14 mouse cellular contexts compared by ENCODE assay signal in genomic region chr4:59815121-59815810, GRCm38 (mm10). TPM values are rescaled to one million over a fixed set of nuclear protein-coding genes. Genes with fewer than 3 reads are reported as not detected.
DNase-seq lines count a peak whose midpoint lies in the region; ATAC-seq and TF ChIP-seq lines count a peak whose summit lies in the region.
"Had no signal": no experiment of that assay in that cellular context is flagged by ENCODE, and none has a peak within 500 bp of the region (broad histone marks: within the 10 kb centered on the region; RNA-seq: fewer than 3 reads in every experiment).

No protein-coding gene starts in this region.

- H3K79me2 ChIP-seq in CH12.LX (replicated peaks; ENCODE audit: control insufficient read depth, extremely low read depth, insufficient read depth, poor library complexity, severe bottlenecking) (peaks cover 6% of the 10 kb centered on the region; the same call in 1 of the 2 replicates), macrophage (ENCODE audit: inconsistent target) (peaks cover 98% of the 10 kb centered on the region)

- no peaks in the 10 kb centered on the region for H3K9me3 ChIP-seq in heart, embryonic 12.5 days (replicated peaks)
- H3K9me3 ChIP-seq in heart, embryonic 11.5 days (replicated peaks; ENCODE audit: control insufficient read depth, low read length) = no peaks in the 10 kb centered on the region
- peaks cover 4% of the 10 kb centered on the region for H3K9me3 ChIP-seq in CH12.LX (replicated peaks; ENCODE audit: low read length)
- H3K9me3 ChIP-seq in intestine, embryonic 16.5 days (ENCODE audit: control insufficient read depth, low read length) = no peaks in the 10 kb centered on the region
- no peaks in the 10 kb centered on the region for H3K9me3 ChIP-seq in forebrain, postnatal 0 days (ENCODE audit: low read length)
- H3K9me3 ChIP-seq: embryonic facial prominence, embryonic 15.5 days; hindbrain, embryonic 10.5 days; kidney, embryonic 15.5 days; liver, embryonic 15.5 days had no signal

- H3K4me3 ChIP-seq in heart, embryonic 12.5 days = no peak overlapping the region
- no peak overlapping the region for H3K4me3 ChIP-seq in heart, embryonic 11.5 days (ENCODE audit: low read depth, low read length)
- H3K4me3 ChIP-seq in CH12.LX (replicated peaks in 1 of 3; ENCODE audit: low read depth in 2 of 3, low read length in 2 of 3, poor library complexity in 1 of 3) (no peak overlapping the region), macrophage (ENCODE audit: inconsistent target) (no peak overlapping the region)
- H3K4me3 ChIP-seq in embryonic fibroblast, embryonic 13.5 days (ENCODE audit: insufficient read depth, low read length) = no peak overlapping the region
- H3K4me3 ChIP-seq in intestine, embryonic 16.5 days (ENCODE audit: low read length) = no peak overlapping the region
- H3K4me3 ChIP-seq in forebrain, postnatal 0 days (ENCODE audit: low read depth, low read length) = no peak overlapping the region
- H3K4me3 ChIP-seq: embryonic facial prominence, embryonic 15.5 days; hindbrain, embryonic 10.5 days; kidney, embryonic 15.5 days; left cerebral cortex, adult 2 months; liver, embryonic 15.5 days had no signal

- no peak overlapping the region for H3K27ac ChIP-seq in heart, embryonic 12.5 days (ENCODE audit: poor library complexity, severe bottlenecking)
- no peak overlapping the region for H3K27ac ChIP-seq in heart, embryonic 11.5 days (ENCODE audit: low read depth, low read length)
- peak overlapping the region; percentile 38 for H3K27ac ChIP-seq in CH12.LX (ENCODE audit: insufficient read depth, low read depth)
- H3K27ac ChIP-seq in embryonic fibroblast, embryonic 13.5 days (ENCODE audit: insufficient read depth, low read length) = peak overlapping the region; percentile 47
- H3K27ac ChIP-seq in macrophage = peak overlapping the region; percentile 66
- no peak overlapping the region for H3K27ac ChIP-seq in intestine, embryonic 16.5 days (ENCODE audit: low read length)
- H3K27ac ChIP-seq in forebrain, postnatal 0 days (ENCODE audit: low read depth, low read length) = no peak overlapping the region
- H3K27ac ChIP-seq: embryonic facial prominence, embryonic 15.5 days; hindbrain, embryonic 10.5 days; kidney, embryonic 15.5 days; left cerebral cortex, adult 2 months; liver, embryonic 15.5 days had no signal

- peak overlapping the region; percentile 12; the same call in 1 of the 2 replicates for H3K9ac ChIP-seq in heart, embryonic 12.5 days
- no peak overlapping the region for H3K9ac ChIP-seq in heart, embryonic 11.5 days (ENCODE audit: low read depth, low read length)
- 0 out of 2 replicates have a peak overlapping the region, but pooled peaks have one; percentile 14 for H3K9ac ChIP-seq in CH12.LX (ENCODE audit: insufficient read depth, low read depth)
- H3K9ac ChIP-seq in intestine, embryonic 16.5 days (ENCODE audit: low read depth, low read length) = no peak overlapping the region
- H3K9ac ChIP-seq in forebrain, postnatal 0 days = no peak overlapping the region
- H3K9ac ChIP-seq: embryonic facial prominence, embryonic 15.5 days; kidney, embryonic 15.5 days; liver, embryonic 15.5 days had no signal

- no peak for ATAC-seq in heart, embryonic 12.5 days (ENCODE audit: insufficient number of reproducible peaks, low FRiP score)
- no peak for ATAC-seq in heart, embryonic 11.5 days (replicated peaks; ENCODE audit: insufficient number of reproducible peaks, low FRiP score, low TSS enrichment)
- no peak for ATAC-seq in intestine, embryonic 16.5 days
- no peak for ATAC-seq in forebrain, postnatal 0 days

- peak; percentile 74 for DNase-seq in CH12.LX (ENCODE audit: extremely low read depth)
- no peak for DNase-seq in forebrain, postnatal 0 days
- DNase-seq: gastrocnemius, postnatal 10 days; retina, postnatal 1 day had no signal

- in situ Hi-C loops in CH12.LX (cut with MboI; ENCODE audit: low pct_ligation_motif_present, low pct_unique_long_range_greater_than_20kb, low sequenced_read_pairs) = no loop called here

- H3K4me1 ChIP-seq in heart, embryonic 12.5 days (replicated peaks) = peaks cover 61% of the 10 kb centered on the region
- peaks cover 54% of the 10 kb centered on the region for H3K4me1 ChIP-seq in heart, embryonic 11.5 days (ENCODE audit: control insufficient read depth, insufficient read depth, low read length)
- H3K4me1 ChIP-seq in CH12.LX (ENCODE audit: control insufficient read depth in 1 of 2, insufficient read depth in 2 of 2) = peaks cover 31 to 84% of the 10 kb centered on the region in 2 experiments
- H3K4me1 ChIP-seq in embryonic fibroblast, embryonic 13.5 days (ENCODE audit: control insufficient read depth, insufficient read depth, low read length) = peaks cover 22% of the 10 kb centered on the region
- 0 out of 2 replicates have a peak, but pooled peaks cover 2% of the 10 kb centered on the region for H3K4me1 ChIP-seq in intestine, embryonic 16.5 days (ENCODE audit: control insufficient read depth, insufficient read depth, low read length)
- H3K4me1 ChIP-seq in forebrain, postnatal 0 days (ENCODE audit: insufficient read depth) = no peaks in the 10 kb centered on the region; the same call in 1 of the 2 replicates

- peak; percentile 38; the same call in 1 of the 2 replicates for TF ChIP-seq POLR2A in CH12.LX (IDR thresholded peaks at IDR 0.05; ENCODE audit: low read depth, low read length)
- TF ChIP-seq POLR2A in embryonic fibroblast, embryonic 13.5 days (IDR thresholded peaks at IDR 0.05; ENCODE audit: low read depth, low read length) = no peak

- peak; percentile 71 for TF ChIP-seq EP300 in CH12.LX (IDR thresholded peaks at IDR 0.05; ENCODE audit: low read length)

- H3K4me2 ChIP-seq in heart, embryonic 12.5 days = no peak overlapping the region
- no peak overlapping the region for H3K4me2 ChIP-seq in heart, embryonic 11.5 days
- H3K4me2 ChIP-seq in CH12.LX (ENCODE audit: insufficient read depth, low read depth, poor library complexity, severe bottlenecking) = peak overlapping the region; percentile 10
- no peak overlapping the region for H3K4me2 ChIP-seq in intestine, embryonic 16.5 days (ENCODE audit: low read depth, low read length)
- no peak overlapping the region for H3K4me2 ChIP-seq in forebrain, postnatal 0 days (ENCODE audit: low read depth)
- H3K4me2 ChIP-seq: embryonic facial prominence, embryonic 15.5 days; kidney, embryonic 15.5 days; liver, embryonic 15.5 days had no signal

- 57% methylated on average over 4 of the region's 4 CpGs for WGBS in heart, embryonic 12.5 days
- WGBS in heart, embryonic 11.5 days (ENCODE audit: insufficient replicate concordance) = 66% methylated on average over 4 of the region's 4 CpGs
- 17% methylated on average over 4 of the region's 4 CpGs for WGBS in macrophage (ENCODE audit: missing documents)
- 73% methylated on average over 4 of the region's 4 CpGs for WGBS in intestine, embryonic 16.5 days
- 77% methylated on average over 4 of the region's 4 CpGs for WGBS in forebrain, postnatal 0 days

- TF ChIP-seq RAD21 in CH12.LX (IDR thresholded peaks at IDR 0.05; ENCODE audit: low read depth, low read length) = no peak

- H3K27me3 ChIP-seq in heart, embryonic 12.5 days (replicated peaks) = no peaks in the 10 kb centered on the region
- no peaks in the 10 kb centered on the region for H3K27me3 ChIP-seq in heart, embryonic 11.5 days (ENCODE audit: control insufficient read depth, insufficient read depth, low read length)
- no peaks in the 10 kb centered on the region for H3K27me3 ChIP-seq in CH12.LX (replicated peaks)
- no peaks in the 10 kb centered on the region for H3K27me3 ChIP-seq in intestine, embryonic 16.5 days (replicated peaks; ENCODE audit: control insufficient read depth, insufficient read depth, low read length)
- no peaks in the 10 kb centered on the region for H3K27me3 ChIP-seq in forebrain, postnatal 0 days (ENCODE audit: insufficient read depth, low read length)
- H3K27me3 ChIP-seq: embryonic facial prominence, embryonic 15.5 days; kidney, embryonic 15.5 days; liver, embryonic 15.5 days had no signal

- TF ChIP-seq CTCF in CH12.LX (conservative IDR thresholded peaks at IDR 0.05 in 1 of 2, IDR thresholded peaks at IDR 0.05 in 1 of 2; ENCODE audit: low read depth in 2 of 2, low read length in 2 of 2) = no peak
- TF ChIP-seq CTCF in embryonic fibroblast, embryonic 13.5 days (IDR thresholded peaks at IDR 0.05; ENCODE audit: borderline replicate concordance, insufficient read depth, low read length) = no peak
- TF ChIP-seq CTCF in forebrain, postnatal 0 days (IDR thresholded peaks at IDR 0.05; ENCODE audit: low read depth) = no peak

- no peaks in the 10 kb centered on the region for H3K36me3 ChIP-seq in heart, embryonic 12.5 days
- no peaks in the 10 kb centered on the region for H3K36me3 ChIP-seq in heart, embryonic 11.5 days (ENCODE audit: control insufficient read depth, insufficient read depth, low read length)
- peaks cover 0 to 40% of the 10 kb centered on the region in 2 experiments for H3K36me3 ChIP-seq in CH12.LX (replicated peaks in 1 of 2; ENCODE audit: control insufficient read depth in 1 of 2, insufficient read depth in 1 of 2, low read length in 1 of 2)
- H3K36me3 ChIP-seq in macrophage (ENCODE audit: inconsistent target) = peaks cover 9% of the 10 kb centered on the region; the same call in 1 of the 2 replicates
- no peaks in the 10 kb centered on the region for H3K36me3 ChIP-seq in intestine, embryonic 16.5 days (ENCODE audit: control insufficient read depth, insufficient read depth, low read length)
- no peaks in the 10 kb centered on the region for H3K36me3 ChIP-seq in forebrain, postnatal 0 days (ENCODE audit: insufficient read depth)
- H3K36me3 ChIP-seq: hindbrain, embryonic 10.5 days; kidney, embryonic 15.5 days; liver, embryonic 15.5 days had no signal

- dilution Hi-C loops in CH12.LX (cut with MboI; ENCODE audit: extremely low pct_ligation_motif_present, extremely low pct_unique_long_range_greater_than_20kb, low sequenced_read_pairs) = no loop called here

RNA-seq across cellular contexts. Expression of gene Snx30, which starts 9.6 kb away (rescaled TPM):
- polyA plus RNA-seq in heart, embryonic 12.5 days (2016; fragmentation: Nextera tagmentation; extraction: Ambion mirVana) = 7.5 and 8.6 TPM in 2 replicates
- polyA plus RNA-seq in heart, embryonic 11.5 days (2014; fragmentation: Nextera tagmentation; extraction: Ambion mirVana) = 4.9 and 5.7 TPM in 2 replicates
- total RNA-seq in CH12.LX (2012; rRNA removed) (8.1 and 8.4 TPM in 2 replicates), CH12.LX (2014; rRNA removed) (7.9 and 9.7 TPM in 2 replicates)
- polyA plus RNA-seq in CH12.LX (2012; ENCODE audit: insufficient read length, low read depth) (15.9 and 16.9 TPM in 2 replicates), macrophage (2018) (19.8 to 27.9 TPM (median 26.4 TPM) in 3 replicates)
- polyA plus RNA-seq in embryonic fibroblast, embryonic 13.5 days (2011; ENCODE audit: insufficient read length, low read depth, missing spikeins) = 14.7 and 20.2 TPM in 2 replicates
- 100 to 1,000 TPM in 4 of 26 experiments, 10 to 100 TPM in 22; 12.5 to 112 (median 76.3) TPM for total RNA-seq in macrophage (2018; cell fraction: chromatin; rRNA removed)
- 10 to 100 TPM; 10.1 to 37.3 (median 27.0) TPM for total RNA-seq in macrophage (2018; cell fraction: cytosol; rRNA removed)
- total RNA-seq in macrophage (2018; cell fraction: nucleus; rRNA removed) = 10 to 100 TPM; 17.6 to 88.8 (median 59.5) TPM
- 4.3 and 5.2 TPM in 2 replicates for polyA plus RNA-seq in intestine, embryonic 16.5 days (2015; fragmentation: Nextera tagmentation; extraction: Ambion mirVana)
- total RNA-seq in forebrain, postnatal 0 days (2014; rRNA removed) = 22.7 and 31.4 TPM in 2 replicates
- polyA plus RNA-seq in forebrain, postnatal 0 days (2015; fragmentation: Nextera tagmentation; extraction: Ambion mirVana) = 9.8 and 16.9 TPM in 2 replicates

RNA-seq across cellular contexts. Expression of gene Inip, which starts 13.9 kb away (rescaled TPM):
- 43.9 and 47.1 TPM in 2 replicates for polyA plus RNA-seq in heart, embryonic 12.5 days (2016; fragmentation: Nextera tagmentation; extraction: Ambion mirVana)
- 49.4 and 50.4 TPM in 2 replicates for polyA plus RNA-seq in heart, embryonic 11.5 days (2014; fragmentation: Nextera tagmentation; extraction: Ambion mirVana)
- total RNA-seq in CH12.LX (2012; rRNA removed) (24.3 and 28.9 TPM in 2 replicates), CH12.LX (2014; rRNA removed) (67.1 and 73.2 TPM in 2 replicates)
- polyA plus RNA-seq in CH12.LX (2012; ENCODE audit: insufficient read length, low read depth) (32.5 and 38.5 TPM in 2 replicates), macrophage (2018) (18.6 to 31.2 TPM (median 23.3 TPM) in 3 replicates)
- 17.9 and 19.8 TPM in 2 replicates for polyA plus RNA-seq in embryonic fibroblast, embryonic 13.5 days (2011; ENCODE audit: insufficient read length, low read depth, missing spikeins)
- total RNA-seq in macrophage (2018; cell fraction: chromatin; rRNA removed) = 10 to 100 TPM in 22 of 26 experiments, 1 to 10 TPM in 4; 4.6 to 53.4 (median 25.3) TPM
- total RNA-seq in macrophage (2018; cell fraction: cytosol; rRNA removed) = 10 to 100 TPM in 21 of 26 experiments, 1 to 10 TPM in 5; 7.3 to 26.9 (median 17.5) TPM
- 10 to 100 TPM in 22 of 26 experiments, 1 to 10 TPM in 4; 4.6 to 46.8 (median 18.0) TPM for total RNA-seq in macrophage (2018; cell fraction: nucleus; rRNA removed)
- 33.3 and 37.6 TPM in 2 replicates for polyA plus RNA-seq in intestine, embryonic 16.5 days (2015; fragmentation: Nextera tagmentation; extraction: Ambion mirVana)
- total RNA-seq in forebrain, postnatal 0 days (2014; rRNA removed) = 31.3 and 34.1 TPM in 2 replicates
- polyA plus RNA-seq in forebrain, postnatal 0 days (2015; fragmentation: Nextera tagmentation; extraction: Ambion mirVana) = 39.2 and 43.2 TPM in 2 replicates

Comparison
In these comparisons a context has a peak if more than half of its experiments do, and no peak if none do; other contexts are left out.
1. H3K9ac ChIP-seq: peak in heart, embryonic 12.5 days (single experiment) and CH12.LX (single experiment); none in heart, embryonic 11.5 days (single experiment), intestine, embryonic 16.5 days (single experiment) and forebrain, postnatal 0 days (single experiment).
2. H3K27ac ChIP-seq: peak in CH12.LX (single experiment), embryonic fibroblast, embryonic 13.5 days (single experiment) and macrophage (single experiment); none in heart, embryonic 12.5 days (single experiment), heart, embryonic 11.5 days (single experiment), intestine, embryonic 16.5 days (single experiment) and forebrain, postnatal 0 days (single experiment).